Mouse (Mus musculus) hematopoietic multipotent progenitor cell, adult 10-12 weeks (in vitro differentiated cells): ENCODE results near the gene Serpinb12. TPM values are rescaled to one million over a fixed set of nuclear protein-coding genes. Genes with fewer than 3 reads are reported as not detected.

ENCODE experiments used
- polyA plus RNA-seq: library from polyadenylated mRNA; stranded (reverse); fragments of >175 nt; gene quantifications from 2 replicates; pipeline ENCODE4 v1.2.3, GENCODE M21; 2012; ENCODE audit warnings: low replicate concordance

Gene Serpinb12
- polyA plus RNA-seq: not detected in 2 replicates

GRCm38 (mm10) chr1:106934265-106934664 lies at the start of gene Serpinb12:
TSS of gene Serpinb12 (plus strand) at chr1:106934449.

DNA sequence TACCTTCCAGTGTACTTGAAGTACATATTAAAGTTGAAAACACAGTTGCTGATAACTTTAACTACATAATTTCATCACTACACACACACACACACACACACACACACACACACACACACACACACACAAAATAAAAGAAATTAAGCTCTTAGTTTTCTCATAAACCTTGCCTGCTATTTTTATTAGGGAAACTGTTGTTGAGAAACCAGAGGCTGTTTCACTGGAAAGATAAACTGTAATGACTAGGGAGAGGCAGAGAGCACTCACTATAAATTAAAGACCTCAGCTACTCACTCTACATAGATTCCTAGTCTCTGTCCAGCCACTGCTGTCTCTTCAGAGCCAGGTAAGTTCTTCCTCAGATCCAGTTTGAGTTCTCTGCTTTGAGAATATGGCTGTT lies 46.4 kb downstream of the Serpinb12 start, which contains the start of gene Serpinb13:
Serpinb13 (plus strand) TSS at position 301 of the 400 bp plus-strand sequence.

Other genes starting within 250 kb of the Serpinb12 start
- gene Bcl2, start 220.2 kb upstream of the Serpinb12 start, polyA plus RNA-seq: 18.4 and 23.9 TPM in 2 replicates
- gene Kdsr, start 174.7 kb upstream of the Serpinb12 start, polyA plus RNA-seq: 0.26 and 4.9 TPM in 2 replicates
- gene Vps4b, start 137.7 kb upstream of the Serpinb12 start, polyA plus RNA-seq: 25.6 and 54.7 TPM in 2 replicates
- not detected in 2 replicates for gene Serpinb5, start 73.3 kb upstream of the Serpinb12 start, polyA plus RNA-seq
- not detected in 2 replicates for gene Serpinb13, start 46.5 kb downstream of the Serpinb12 start, polyA plus RNA-seq
- not detected in 2 replicates for gene Serpinb3a, start 117.9 kb downstream of the Serpinb12 start, polyA plus RNA-seq
- not detected in 2 replicates for gene Serpinb3d, start 149.1 kb downstream of the Serpinb12 start, polyA plus RNA-seq